Mouse (Mus musculus) forebrain, embryonic 12.5 days (tissue): ENCODE results near the gene Ankrd37. TPM values are rescaled to one million over a fixed set of nuclear protein-coding genes. Genes with fewer than 3 reads are reported as not detected.

Experiments used
- ATAC-seq: fragments of 200-750 bp; cut with Nextera tagmentation; 2 replicates; pipeline ENCODE4 v1.8.0; 2017; ENCODE audit warnings: moderate TSS enrichment; ENCODE audit not compliant: low FRiP score
- H3K27ac ChIP-seq: fragments of 300-500 bp; sonication (generic); 2 replicates; pipeline ENCODE4 v1.5.1; 2016; ENCODE audit warnings: mild to moderate bottlenecking
- H3K27me3 ChIP-seq: fragments of 300-500 bp; sonication (generic); 2 replicates; pipeline ENCODE4 v1.6.1; 2016; ENCODE audit warnings: mild to moderate bottlenecking
- H3K36me3 ChIP-seq: fragments of 300-500 bp; sonication (generic); replicated peaks from 2 replicates; pipeline ENCODE4 v1.6.1; 2016; ENCODE audit warnings: mild to moderate bottlenecking
- H3K4me1 ChIP-seq: fragments of 300-500 bp; sonication (generic); 2 replicates; pipeline ENCODE4 v1.6.1; 2016
- H3K4me2 ChIP-seq: fragments of 300-500 bp; sonication (generic); 2 replicates; pipeline ENCODE4 v1.6.1; 2016; ENCODE audit warnings: mild to moderate bottlenecking, moderate library complexity
- H3K4me3 ChIP-seq: fragments of 300-500 bp; sonication (generic); replicated peaks from 2 replicates; pipeline ENCODE4 v1.5.1; 2016; ENCODE audit warnings: mild to moderate bottlenecking
- H3K9ac ChIP-seq: fragments of 300-500 bp; sonication (generic); 2 replicates; pipeline ENCODE4 v1.6.1; 2016; ENCODE audit warnings: mild to moderate bottlenecking
- H3K9me3 ChIP-seq: fragments of 300-500 bp; sonication (generic); 2 replicates; pipeline ENCODE4 v1.6.1; 2016
- WGBS: fragments of 180-500 bp; shearing (Covaris S2); methylation state at CpG from one replicate; pipeline ENCODE4 v1.1.7; 2016; 5-methylcytosine and 5-hydroxymethylcytosine counted together
- polyA plus RNA-seq: library from polyadenylated mRNA; unstranded; fragments of >200 nt; fragmentation: Nextera tagmentation; extraction: Ambion mirVana; gene quantifications from 2 replicates; pipeline ENCODE4 v1.2.1, GENCODE M21; 2016

Gene Ankrd37
- polyA plus RNA-seq, 1 experiment from 2014 or later: 17.2 TPM

DNA sequence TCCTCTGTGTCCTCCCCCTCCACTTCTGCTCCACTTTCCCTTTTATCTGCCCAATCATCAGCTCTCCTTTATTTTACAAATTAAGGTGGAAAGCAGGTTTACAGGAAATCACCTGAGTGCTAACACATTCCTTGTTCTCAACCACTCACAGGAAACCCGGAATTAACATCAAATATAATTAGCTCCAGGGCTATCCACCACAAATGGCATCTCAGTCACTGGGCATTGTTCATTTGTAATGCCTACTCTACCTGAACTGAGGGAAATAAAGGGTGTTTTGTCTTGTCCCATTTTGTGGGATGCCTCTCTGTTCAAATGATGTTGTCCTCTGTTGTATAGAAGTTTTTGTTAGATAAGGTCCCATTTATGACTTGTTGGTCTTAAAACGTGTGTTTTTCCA lies 54.9 kb downstream of the Ankrd37 start:
- H3K9me3 ChIP-seq: no peaks in the 10 kb centered on the region
- no peak overlapping the region for H3K4me3 ChIP-seq
- no peak overlapping the region for H3K4me2 ChIP-seq
- 35% methylated on average over 2 of the region's 2 CpGs for WGBS
- no peaks in the 10 kb centered on the region for H3K4me1 ChIP-seq
- no peak for ATAC-seq
- H3K9ac ChIP-seq: no peak overlapping the region
- H3K27ac ChIP-seq: no peak overlapping the region
- H3K36me3 ChIP-seq: no peaks in the 10 kb centered on the region
- no peaks in the 10 kb centered on the region for H3K27me3 ChIP-seq

Other genes starting within 250 kb of the Ankrd37 start
- gene Pdlim3, start 120.2 kb downstream of the Ankrd37 start, polyA plus RNA-seq: 12.5 and 14.0 TPM in 2 replicates
- gene Ccdc110, start 71.1 kb downstream of the Ankrd37 start, polyA plus RNA-seq: 0.08 and 0.13 TPM in 2 replicates
- gene 1700029J07Rik, start 30.5 kb downstream of the Ankrd37 start, polyA plus RNA-seq: 3.5 and 3.7 TPM in 2 replicates
- 56.5 and 61.5 TPM in 2 replicates for gene Ufsp2, start 30.2 kb downstream of the Ankrd37 start, polyA plus RNA-seq
- 0.45 and 0.56 TPM in 2 replicates for gene Lrp2bp, start 6.4 kb downstream of the Ankrd37 start, polyA plus RNA-seq
- 22.4 and 22.9 TPM in 2 replicates for gene Cfap97, start 146.1 kb upstream of the Ankrd37 start, polyA plus RNA-seq
- gene Snx25, start 146.5 kb upstream of the Ankrd37 start, polyA plus RNA-seq: 4.1 and 4.5 TPM in 2 replicates
- gene Slc25a4, start 205.6 kb upstream of the Ankrd37 start, polyA plus RNA-seq: 448 and 462 TPM in 2 replicates